Mouse (Mus musculus) MEL (cell line): ENCODE measurements at regions not wholly inside any gene's neighbourhood (a gene's known extent, or its start where the extent isn't known, plus 50 kb on each side); places are given as distances from the start of the nearest gene placed in this dataset.

Experiments
- DNase-seq: peaks from one replicate; pipeline ENCODE4 v3.0.0; 2011; ENCODE audit warnings: low read depth, low spot score
- H3K27ac ChIP-seq: 2 replicates; pipeline ENCODE4 v1.5.1; 2012; ENCODE audit warnings: low read depth, mild to moderate bottlenecking, control low read depth, low read length, moderate library complexity; ENCODE audit not compliant: control insufficient read depth
- H3K27me3 ChIP-seq, 2 experiments: fragments of 150-350 bp in 1 of 2; sonication (generic) in 1 of 2; 2 replicates each; pipeline ENCODE4 v1.6.1; 2012; ENCODE audit warnings: low read length in 2 of 2, mild to moderate bottlenecking in 2 of 2, improper control_type of control experiment in 1 of 2, moderate library complexity in 1 of 2; ENCODE audit not compliant: insufficient read depth in 2 of 2, control insufficient read depth in 1 of 2
- H3K36me3 ChIP-seq, 2 experiments: 2 replicates each; pipeline ENCODE4 v1.6.1; 2012 to 2014; ENCODE audit warnings: low read length in 2 of 2, improper control_type of control experiment in 1 of 2, inconsistent platforms in 1 of 2, mild to moderate bottlenecking in 1 of 2; ENCODE audit not compliant: insufficient read depth in 2 of 2, control insufficient read depth in 1 of 2
- H3K4me1 ChIP-seq, 2 experiments: fragments of 150-350 bp in 1 of 2; sonication (generic) in 1 of 2; 2 replicates each; pipeline ENCODE4 v1.6.1; 2012; ENCODE audit warnings: low read length in 2 of 2, improper control_type of control experiment in 1 of 2, mild to moderate bottlenecking in 1 of 2; ENCODE audit not compliant: insufficient read depth in 2 of 2, control insufficient read depth in 1 of 2
- H3K4me3 ChIP-seq, 2 experiments: fragments of 150-350 bp in 1 of 2; sonication (generic) in 1 of 2; 2 replicates each; pipeline ENCODE4 v1.5.1; 2012; ENCODE audit warnings: low read depth in 2 of 2, low read length in 2 of 2, mild to moderate bottlenecking in 2 of 2, moderate library complexity in 2 of 2, control low read depth in 1 of 2, improper control_type of control experiment in 1 of 2; ENCODE audit not compliant: control insufficient read depth in 1 of 2, insufficient read depth in 1 of 2
- H3K79me2 ChIP-seq: 2 replicates; pipeline ENCODE4 v1.6.1; 2012; ENCODE audit warnings: mild to moderate bottlenecking, low read length, moderate library complexity; ENCODE audit not compliant: control insufficient read depth, poor library complexity, insufficient read depth
- H3K9ac ChIP-seq: 2 replicates; pipeline ENCODE4 v1.6.1; 2012; ENCODE audit warnings: low read depth, mild to moderate bottlenecking, control low read depth, low read length, moderate library complexity; ENCODE audit not compliant: control insufficient read depth, poor library complexity, severe bottlenecking
- H3K9me3 ChIP-seq: fragments of 150-350 bp; sonication (generic); replicated peaks from 2 replicates; pipeline ENCODE4 v1.6.1; 2012; ENCODE audit warnings: mild to moderate bottlenecking, low read length, improper control_type of control experiment, moderate library complexity; ENCODE audit not compliant: insufficient read depth
- CHD1 ChIP-seq: IDR thresholded peaks from 2 replicates; pipeline ENCODE4 v1.6.1; 2012; ENCODE audit warnings: low read depth, mild to moderate bottlenecking, inconsistent platforms, low read length, improper control_type of control experiment
- CTCF ChIP-seq, 3 experiments: IDR thresholded peaks in 2 of 3; conservative IDR thresholded peaks in 1 of 3; 2 replicates each; pipeline ENCODE4 v1.5.1; 2011 to 2012; ENCODE audit warnings: low read length in 3 of 3, low read depth in 2 of 3, mild to moderate bottlenecking in 2 of 3, improper control_type of control experiment in 1 of 3, inconsistent platforms in 1 of 3, mixed read lengths in 1 of 3, moderate library complexity in 1 of 3; ENCODE audit not compliant: control insufficient read depth in 1 of 3, insufficient read depth in 1 of 3, poor library complexity in 1 of 3, severe bottlenecking in 1 of 3
- E2F4 ChIP-seq: IDR thresholded peaks from 2 replicates; pipeline ENCODE4 v1.6.1; 2011; ENCODE audit warnings: low read depth, low read length, improper control_type of control experiment, borderline replicate concordance
- EP300 ChIP-seq, 2 experiments: IDR thresholded peaks; 2 replicates each; pipeline ENCODE4 v1.6.1; 2011; ENCODE audit warnings: improper control_type of control experiment in 2 of 2, low read length in 2 of 2, low read depth in 1 of 2, mild to moderate bottlenecking in 1 of 2
- ETS1 ChIP-seq: IDR thresholded peaks from 2 replicates; pipeline ENCODE4 v1.6.1; 2012; ENCODE audit warnings: low read depth, mild to moderate bottlenecking, inconsistent platforms, low read length, improper control_type of control experiment, moderate library complexity
- GATA1 ChIP-seq: IDR thresholded peaks from 2 replicates; pipeline ENCODE4 v1.6.1; 2011; ENCODE audit warnings: low read depth, low read length, improper control_type of control experiment
- HCFC1 ChIP-seq: IDR thresholded peaks from 2 replicates; pipeline ENCODE4 v1.6.1; 2012; ENCODE audit warnings: low read depth, mild to moderate bottlenecking, inconsistent platforms, low read length, improper control_type of control experiment, moderate library complexity
- KAT2A ChIP-seq: conservative IDR thresholded peaks from 2 replicates; pipeline ENCODE4 v1.6.1; 2012; ENCODE audit warnings: low read depth, low read length, improper control_type of control experiment, inconsistent platforms
- MAFK ChIP-seq: IDR thresholded peaks from 2 replicates; pipeline ENCODE4 v1.6.1; 2011; ENCODE audit warnings: low read depth, mild to moderate bottlenecking, low read length, improper control_type of control experiment, borderline replicate concordance
- MAX ChIP-seq: IDR thresholded peaks from 2 replicates; pipeline ENCODE4 v1.6.1; 2011; ENCODE audit warnings: low read length, improper control_type of control experiment
- MAZ ChIP-seq: IDR thresholded peaks from 2 replicates; pipeline ENCODE4 v1.6.1; 2012; ENCODE audit warnings: low read depth, mild to moderate bottlenecking, inconsistent platforms, low read length, improper control_type of control experiment
- MEF2A ChIP-seq: IDR thresholded peaks from 2 replicates; pipeline ENCODE4 v1.6.1; 2014; ENCODE audit warnings: low read depth, mild to moderate bottlenecking, inconsistent platforms, low read length, improper control_type of control experiment; ENCODE audit not compliant: poor library complexity, insufficient replicate concordance, severe bottlenecking; ENCODE audit errors: extremely low read depth
- MYB ChIP-seq: IDR thresholded peaks from 2 replicates; pipeline ENCODE4 v1.6.1; 2011; ENCODE audit warnings: mild to moderate bottlenecking, low read depth, low read length, improper control_type of control experiment
- MYC ChIP-seq: IDR thresholded peaks from 2 replicates; pipeline ENCODE4 v1.6.1; 2011; ENCODE audit warnings: low read depth, mild to moderate bottlenecking, low read length, improper control_type of control experiment, moderate library complexity
- NRF1 ChIP-seq: IDR thresholded peaks from 2 replicates; pipeline ENCODE4 v1.6.1; 2014; ENCODE audit warnings: low read depth, mild to moderate bottlenecking, inconsistent platforms, low read length, improper control_type of control experiment, moderate library complexity; ENCODE audit not compliant: poor library complexity, insufficient read depth, severe bottlenecking
- POLR2AphosphoS2 ChIP-seq: IDR thresholded peaks from 2 replicates; pipeline ENCODE4 v1.6.1; 2011; ENCODE audit warnings: low read length, improper control_type of control experiment
- POLR2AphosphoS5 ChIP-seq: IDR thresholded peaks from 2 replicates; pipeline ENCODE4 v1.6.1; 2012; ENCODE audit warnings: low read depth, borderline replicate concordance, mild to moderate bottlenecking, inconsistent platforms, low read length, moderate library complexity, mixed read lengths
- TAL1 ChIP-seq: IDR thresholded peaks from 2 replicates; pipeline ENCODE4 v1.6.1; 2012; ENCODE audit warnings: mild to moderate bottlenecking, inconsistent platforms, low read length, moderate library complexity, mixed read lengths
- TBP ChIP-seq: IDR thresholded peaks from 2 replicates; pipeline ENCODE4 v1.8.0; 2011; ENCODE audit warnings: low read depth, low read length, improper control_type of control experiment
- TCF12 ChIP-seq: IDR thresholded peaks from 2 replicates; pipeline ENCODE4 v1.6.1; 2014; ENCODE audit warnings: low read depth, mild to moderate bottlenecking, inconsistent platforms, low read length, improper control_type of control experiment, moderate library complexity
- UBTF ChIP-seq: IDR thresholded peaks from 2 replicates; pipeline ENCODE4 v1.6.1; 2012; ENCODE audit warnings: low read depth, mild to moderate bottlenecking, inconsistent platforms, low read length, improper control_type of control experiment, moderate library complexity, borderline replicate concordance; ENCODE audit not compliant: insufficient read depth
- USF1 ChIP-seq: IDR thresholded peaks from 2 replicates; pipeline ENCODE4 v1.6.1; 2014; ENCODE audit warnings: low read depth, mild to moderate bottlenecking, inconsistent platforms, low read length, improper control_type of control experiment, moderate library complexity
- ZKSCAN1 ChIP-seq: IDR thresholded peaks from 2 replicates; pipeline ENCODE4 v1.6.1; 2012; ENCODE audit warnings: low read depth, mild to moderate bottlenecking, inconsistent platforms, low read length, improper control_type of control experiment, moderate library complexity
- ZMIZ1 ChIP-seq: IDR thresholded peaks from 2 replicates; pipeline ENCODE4 v1.6.1; 2012; ENCODE audit warnings: low read depth, mild to moderate bottlenecking, inconsistent platforms, low read length, improper control_type of control experiment, moderate library complexity
- ZNF384 ChIP-seq: IDR thresholded peaks from 2 replicates; pipeline ENCODE4 v1.6.1; 2012; ENCODE audit warnings: low read depth, mild to moderate bottlenecking, inconsistent platforms, low read length, improper control_type of control experiment

DNA sequence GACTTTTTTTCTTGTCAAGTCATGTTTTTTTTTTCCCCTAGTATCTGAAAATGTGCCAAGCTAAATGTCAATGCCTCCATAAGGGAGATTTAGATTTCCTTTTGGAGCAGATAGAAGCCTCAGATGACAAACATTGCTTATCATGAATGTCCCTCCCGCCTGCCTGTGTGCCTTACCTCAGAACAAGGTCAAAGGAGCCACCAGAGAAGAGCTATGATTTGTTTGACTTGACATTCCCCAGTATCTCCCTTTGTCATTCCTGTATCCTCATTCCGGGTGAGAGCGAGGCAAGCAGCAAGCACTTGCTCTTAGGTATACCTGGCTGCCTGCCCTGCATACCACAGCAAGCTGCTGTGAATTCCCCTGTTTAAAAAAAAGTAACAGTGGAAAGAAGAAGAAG is 246.9 kb upstream of the Usp25 start:
- H3K9me3 ChIP-seq: no peaks in the 10 kb centered on the region
- no peak for TF ChIP-seq MYC
- no peak for TF ChIP-seq CTCF (IDR thresholded peaks at IDR 0.05 in 2 of 3, conservative IDR thresholded peaks at IDR 0.05 in 1 of 3; ENCODE audit: control insufficient read depth in 1 of 3, insufficient read depth in 1 of 3, low read depth in 2 of 3, low read length in 3 of 3, poor library complexity in 1 of 3, severe bottlenecking in 1 of 3)
- no peak for TF ChIP-seq MAZ
- TF ChIP-seq ZMIZ1: no peak
- TF ChIP-seq MAX: no peak
- TF ChIP-seq EP300 (IDR thresholded peaks at IDR 0.05; ENCODE audit: low read depth in 1 of 2, low read length in 2 of 2): no peak
- TF ChIP-seq GATA1: no peak
- TF ChIP-seq CHD1: no peak
- TF ChIP-seq ETS1: no peak
- H3K36me3 ChIP-seq: no peaks in the 10 kb centered on the region

DNA sequence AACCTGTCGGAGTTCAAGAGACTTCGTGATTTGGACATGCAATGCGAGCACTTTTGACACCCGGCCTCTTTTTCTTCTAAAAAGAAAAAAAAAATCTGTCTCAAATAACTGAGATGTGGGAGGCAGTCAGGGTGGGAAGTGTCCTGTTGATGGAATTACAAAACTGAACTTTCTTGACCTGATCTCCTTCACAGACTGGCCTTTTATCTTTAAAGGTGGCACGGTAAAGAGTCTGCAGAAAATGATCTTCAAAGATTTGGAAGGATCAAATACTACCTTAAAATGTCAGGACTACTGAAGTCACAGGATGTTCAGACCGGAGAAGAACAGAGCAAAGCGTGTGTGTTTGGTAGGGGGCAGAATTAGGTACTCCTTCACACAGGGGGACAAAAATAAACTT is 248.0 kb upstream of the Usp25 start:
- no peaks in the 10 kb centered on the region for H3K79me2 ChIP-seq
- TF ChIP-seq POLR2AphosphoS2 (no peak), MAFK (no peak), GATA1 (no peak), EP300 (IDR thresholded peaks at IDR 0.05; ENCODE audit: low read depth in 1 of 2, low read length in 2 of 2) (no peak), ZNF384 (no peak), E2F4 (no peak), TCF12 (no peak), TAL1 (no peak), MEF2A (no peak), KAT2A (no peak), MYB (no peak), MAZ (no peak), TBP (no peak), UBTF (no peak), ZMIZ1 (no peak), POLR2AphosphoS5 (no peak), USF1 (no peak), ZKSCAN1 (no peak), NRF1 (no peak), HCFC1 (no peak)
- H3K36me3 ChIP-seq: no peaks in the 10 kb centered on the region
- H3K27me3 ChIP-seq: no peaks in the 10 kb centered on the region; a peak in 1 of 4 replicates
- no peak overlapping the region for H3K27ac ChIP-seq
- no peaks in the 10 kb centered on the region for H3K4me1 ChIP-seq
- no peak overlapping the region for H3K4me3 ChIP-seq
- H3K9ac ChIP-seq: no peak overlapping the region
- no peak for DNase-seq
- no peaks in the 10 kb centered on the region for H3K9me3 ChIP-seq

More for the DNA sequence above, 246.9 kb upstream of the Usp25 start:
- Histone ChIP-seq H3K9ac (no peak overlapping the region), H3K4me3 (no peak overlapping the region), H3K27ac (no peak overlapping the region), H3K27me3 (no peaks in the 10 kb centered on the region), H3K4me1 (no peaks in the 10 kb centered on the region), H3K79me2 (no peaks in the 10 kb centered on the region)
- no peak for DNase-seq
